Mouse (Mus musculus) midbrain, embryonic 16.5 days (tissue): ENCODE measurements at regions not wholly inside any gene's neighbourhood (a gene's known extent, or its start where the extent isn't known, plus 50 kb on each side); places are given as distances from the start of the nearest gene placed in this dataset.

Source experiments
- ATAC-seq: fragments of 200-750 bp; cut with Nextera tagmentation; 2 replicates; pipeline ENCODE4 v1.8.0; 2017; ENCODE audit warnings: moderate TSS enrichment
- H3K27ac ChIP-seq: fragments of 300-500 bp; sonication (generic); 2 replicates; pipeline ENCODE4 v1.5.1; 2014; ENCODE audit warnings: mild to moderate bottlenecking, low read length, mixed read lengths
- H3K27me3 ChIP-seq: fragments of 300-500 bp; sonication (generic); 2 replicates; pipeline ENCODE4 v1.6.1; 2014; ENCODE audit warnings: low read depth, low read length, mixed read lengths; ENCODE audit not compliant: control insufficient read depth, insufficient read depth
- H3K36me3 ChIP-seq: fragments of 300-500 bp; sonication (generic); 2 replicates; pipeline ENCODE4 v1.6.1; 2014; ENCODE audit warnings: mild to moderate bottlenecking, low read length, moderate library complexity, mixed read lengths; ENCODE audit not compliant: control insufficient read depth, insufficient read depth
- H3K4me1 ChIP-seq: fragments of 300-500 bp; sonication (generic); 2 replicates; pipeline ENCODE4 v1.6.1; 2014; ENCODE audit warnings: mild to moderate bottlenecking, low read length, mixed read lengths; ENCODE audit not compliant: control insufficient read depth, insufficient read depth
- H3K4me2 ChIP-seq: fragments of 300-500 bp; sonication (generic); 2 replicates; pipeline ENCODE4 v1.6.1; 2014; ENCODE audit warnings: mild to moderate bottlenecking, low read length, mixed read lengths
- H3K4me3 ChIP-seq: fragments of 300-500 bp; sonication (generic); 2 replicates; pipeline ENCODE4 v1.5.1; 2014; ENCODE audit warnings: low read depth, mild to moderate bottlenecking, low read length, moderate library complexity, mixed read lengths
- H3K9ac ChIP-seq: fragments of 300-500 bp; sonication (generic); 2 replicates; pipeline ENCODE4 v1.6.1; 2014; ENCODE audit warnings: low read depth, low read length, mixed read lengths
- H3K9me3 ChIP-seq: fragments of 300-500 bp; sonication (generic); replicated peaks from 2 replicates; pipeline ENCODE4 v1.6.1; 2014; ENCODE audit warnings: mild to moderate bottlenecking, low read length, mixed read lengths; ENCODE audit not compliant: control insufficient read depth, poor library complexity, severe bottlenecking
- WGBS: fragments of 180-500 bp; shearing (Covaris S2); extraction: QIAGEN DNeasy Blood & Tissue Kit; methylation state at CpG from one replicate; pipeline ENCODE4 v1.1.7; 2014; 5-methylcytosine and 5-hydroxymethylcytosine counted together

DNA sequence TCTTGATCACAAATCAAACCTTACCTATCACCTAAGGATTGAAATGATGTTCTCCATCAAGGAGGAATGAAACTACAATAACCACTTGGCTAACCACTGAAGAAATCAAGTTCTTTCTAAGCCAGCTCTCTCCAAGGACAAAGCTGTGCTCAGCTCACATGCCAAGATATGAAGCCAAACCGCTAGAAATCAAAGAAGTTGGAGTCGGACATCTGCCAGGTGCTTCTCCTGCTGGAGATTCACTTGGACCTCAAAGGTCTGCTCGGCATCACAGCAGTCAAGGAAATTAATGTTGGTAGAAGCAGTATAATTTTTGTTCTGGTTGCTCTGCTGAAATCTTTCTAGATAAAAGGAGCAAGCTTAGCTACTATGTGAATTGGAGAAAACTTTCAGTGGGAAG is 850.5 kb downstream of the Diaph3 start:
- H3K4me3 ChIP-seq = no peak overlapping the region
- H3K27ac ChIP-seq = no peak overlapping the region
- ATAC-seq = no peak
- no peaks in the 10 kb centered on the region for H3K9me3 ChIP-seq
- H3K27me3 ChIP-seq = no peaks in the 10 kb centered on the region
- H3K36me3 ChIP-seq = no peaks in the 10 kb centered on the region
- H3K4me1 ChIP-seq = no peaks in the 10 kb centered on the region
- H3K9ac ChIP-seq = no peak overlapping the region
- WGBS = 89% methylated on average over 3 of the region's 3 CpGs
- H3K4me2 ChIP-seq = no peak overlapping the region

DNA sequence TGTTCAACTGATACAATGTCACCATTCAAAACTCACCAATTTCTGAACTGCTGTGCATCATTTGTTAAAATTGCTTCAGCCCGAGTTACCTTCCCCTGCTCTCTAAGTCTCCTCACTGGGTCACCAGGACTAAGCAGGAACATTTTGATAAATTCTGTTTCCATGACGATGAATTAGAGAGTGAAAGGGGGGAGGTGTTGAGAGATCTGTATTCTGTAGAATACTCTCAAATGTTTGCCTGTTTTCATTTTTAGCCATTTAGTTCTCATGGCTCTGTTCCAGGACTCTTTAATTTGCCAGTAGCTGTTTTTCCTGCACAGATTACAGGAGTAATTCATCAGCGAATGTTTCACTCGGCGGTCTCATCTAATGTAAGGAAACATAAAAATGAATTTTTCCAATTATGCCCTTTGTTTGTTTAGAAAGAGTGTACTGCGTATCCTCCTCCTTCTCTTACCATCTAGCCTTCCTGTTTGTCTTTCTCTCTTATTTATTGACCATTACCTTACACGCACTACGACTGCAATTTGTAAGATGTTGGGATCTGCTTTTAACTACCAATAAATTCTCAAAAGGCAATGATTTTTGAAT is 879.3 kb downstream of the Diaph3 start:
- WGBS = 46% methylated on average over 8 of the region's 8 CpGs
- H3K36me3 ChIP-seq = no peaks in the 10 kb centered on the region
- no peaks in the 10 kb centered on the region for H3K9me3 ChIP-seq
- H3K9ac ChIP-seq = no peak overlapping the region
- peak; percentile 87 for ATAC-seq
- peak overlapping the region; percentile 63 for H3K27ac ChIP-seq
- peaks cover 8% of the 10 kb centered on the region; the same call in 1 of the 2 replicates for H3K4me1 ChIP-seq
- peak overlapping the region; percentile 35 for H3K4me2 ChIP-seq
- no peak overlapping the region for H3K4me3 ChIP-seq
- no peaks in the 10 kb centered on the region for H3K27me3 ChIP-seq

DNA sequence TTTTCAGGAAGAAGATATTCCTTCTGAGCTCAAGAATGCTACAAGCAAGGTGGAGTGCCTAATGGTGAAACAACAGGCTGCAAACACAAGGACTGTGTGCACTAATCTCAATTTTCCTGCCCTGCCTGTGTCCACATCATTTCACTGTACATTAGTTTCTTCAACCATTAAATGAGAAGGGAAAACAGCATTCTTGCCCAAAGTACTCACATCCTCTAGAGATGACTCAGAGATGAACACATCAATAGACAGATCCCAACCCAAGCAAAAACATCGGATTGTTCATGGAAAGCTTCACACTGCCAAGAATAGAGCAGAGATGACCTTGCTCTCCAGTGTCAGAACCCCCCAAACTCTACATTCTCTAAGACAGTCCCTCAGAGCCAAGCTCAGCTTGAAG is 886.8 kb downstream of the Diaph3 start:
- WGBS = 43% methylated on average over 1 of the region's 1 CpGs
- H3K9ac ChIP-seq = no peak overlapping the region
- no peak overlapping the region for H3K4me3 ChIP-seq
- H3K9me3 ChIP-seq = no peaks in the 10 kb centered on the region
- H3K27ac ChIP-seq = no peak overlapping the region
- ATAC-seq = no peak
- no peaks in the 10 kb centered on the region for H3K4me1 ChIP-seq
- no peaks in the 10 kb centered on the region for H3K27me3 ChIP-seq
- H3K36me3 ChIP-seq = no peaks in the 10 kb centered on the region
- H3K4me2 ChIP-seq = no peak overlapping the region

- H3K36me3 ChIP-seq = no peaks in the 10 kb centered on the region
- H3K9me3 ChIP-seq = no peaks in the 10 kb centered on the region
- H3K4me3 ChIP-seq = no peak overlapping the region
- H3K27me3 ChIP-seq = no peaks in the 10 kb centered on the region
- H3K4me1 ChIP-seq = no peaks in the 10 kb centered on the region
- H3K4me2 ChIP-seq = no peak overlapping the region
- H3K9ac ChIP-seq = no peak overlapping the region
- ATAC-seq = no peak
- no peak overlapping the region for H3K27ac ChIP-seq
Observed at GRCm38 (mm10) chr14:86251617-86252016, 889.4 kb downstream of the Diaph3 start.

GRCm38 (mm10) chr14:86247686-86248085 is 893.3 kb downstream of the Diaph3 start:
- Histone ChIP-seq H3K27me3 (no peaks in the 10 kb centered on the region), H3K4me3 (no peak overlapping the region)

DNA sequence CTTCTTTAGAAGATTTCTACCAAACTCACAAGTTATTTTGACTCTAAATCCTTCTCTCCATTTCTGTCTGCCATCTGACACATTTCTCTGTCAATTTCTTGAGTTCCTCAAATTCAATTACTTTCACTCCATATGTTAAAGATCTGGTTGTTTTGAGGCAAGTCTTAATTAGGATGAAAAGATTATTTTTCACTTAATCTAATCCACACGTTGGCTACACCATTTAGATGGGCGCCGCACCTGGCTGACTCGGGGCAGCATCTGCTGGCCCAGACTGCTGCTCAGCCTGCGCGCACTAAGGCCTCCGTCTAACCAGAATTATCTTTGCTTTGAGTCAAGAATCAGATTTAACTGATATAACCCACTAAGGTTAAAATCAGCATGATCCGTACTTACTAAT is 894.3 kb downstream of the Diaph3 start:
- no peak overlapping the region for H3K4me3 ChIP-seq

More at GRCm38 (mm10) chr14:86247686-86248085, 893.3 kb downstream of the Diaph3 start:
- H3K36me3 ChIP-seq = no peaks in the 10 kb centered on the region
- no peak overlapping the region for H3K4me2 ChIP-seq
- ATAC-seq = no peak
- WGBS = 92% methylated on average over 4 of the region's 4 CpGs
- no peak overlapping the region for H3K9ac ChIP-seq
- no peak overlapping the region for H3K27ac ChIP-seq
- H3K4me1 ChIP-seq = no peaks in the 10 kb centered on the region
- H3K9me3 ChIP-seq = no peaks in the 10 kb centered on the region

GRCm38 (mm10) chr14:86243662-86244061 is 897.4 kb downstream of the Diaph3 start:
- WGBS = 89% methylated on average over 1 of the region's 1 CpGs
- no peak for ATAC-seq
- no peak overlapping the region for H3K4me3 ChIP-seq
- H3K9ac ChIP-seq = no peak overlapping the region
- no peaks in the 10 kb centered on the region for H3K4me1 ChIP-seq
- H3K27ac ChIP-seq = no peak overlapping the region
- H3K27me3 ChIP-seq = no peaks in the 10 kb centered on the region
- no peak overlapping the region for H3K4me2 ChIP-seq
- no peaks in the 10 kb centered on the region for H3K9me3 ChIP-seq
- H3K36me3 ChIP-seq = no peaks in the 10 kb centered on the region

More for the DNA sequence above, 894.3 kb downstream of the Diaph3 start:
- no peak overlapping the region for H3K9ac ChIP-seq
- no peaks in the 10 kb centered on the region for H3K9me3 ChIP-seq
- no peak for ATAC-seq
- no peak overlapping the region for H3K4me2 ChIP-seq
- no peaks in the 10 kb centered on the region for H3K36me3 ChIP-seq
- no peak overlapping the region for H3K27ac ChIP-seq
- no peaks in the 10 kb centered on the region for H3K27me3 ChIP-seq
- no peaks in the 10 kb centered on the region for H3K4me1 ChIP-seq
- WGBS = 91% methylated on average over 8 of the region's 8 CpGs

DNA sequence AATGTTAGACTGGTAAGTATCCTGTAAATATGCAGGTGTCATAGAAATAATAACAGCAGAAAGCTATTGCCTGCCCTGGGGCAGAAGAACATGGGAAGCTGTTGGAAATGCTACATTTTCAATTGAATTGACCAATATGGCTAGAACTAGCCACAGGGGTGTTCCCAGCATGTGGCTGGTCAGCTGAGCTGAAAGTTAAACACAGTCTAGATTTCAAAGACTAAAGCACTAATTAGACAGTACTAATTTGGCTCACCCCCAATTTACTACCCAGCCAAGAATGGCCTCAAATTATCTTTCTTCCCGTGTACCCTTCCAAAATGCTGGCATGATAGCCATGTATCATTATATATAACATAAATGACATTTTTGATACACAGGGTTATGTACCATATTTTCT is 898.2 kb downstream of the Diaph3 start:
- no peak overlapping the region for H3K4me3 ChIP-seq
- WGBS = 72% methylated on average over 1 of the region's 1 CpGs
- no peak for ATAC-seq

GRCm38 (mm10) chr14:86239090-86239489 is 901.9 kb downstream of the Diaph3 start:
- no peaks in the 10 kb centered on the region for H3K27me3 ChIP-seq
- H3K9ac ChIP-seq = no peak overlapping the region
- no peaks in the 10 kb centered on the region for H3K36me3 ChIP-seq
- no peaks in the 10 kb centered on the region for H3K4me1 ChIP-seq
- H3K4me3 ChIP-seq = no peak overlapping the region
- ATAC-seq = no peak
- H3K9me3 ChIP-seq = no peaks in the 10 kb centered on the region
- no peak overlapping the region for H3K4me2 ChIP-seq
- WGBS = 20% methylated on average over 2 of the region's 2 CpGs
- H3K27ac ChIP-seq = no peak overlapping the region

More for the DNA sequence above, 898.2 kb downstream of the Diaph3 start:
- Histone ChIP-seq H3K36me3 (no peaks in the 10 kb centered on the region), H3K4me2 (no peak overlapping the region), H3K9me3 (no peaks in the 10 kb centered on the region), H3K27ac (no peak overlapping the region), H3K27me3 (no peaks in the 10 kb centered on the region), H3K9ac (no peak overlapping the region), H3K4me1 (no peaks in the 10 kb centered on the region)
